Mouse (Mus musculus) embryonic fibroblast, embryonic 13.5 days (primary cell): ENCODE measurements around the gene Polk. TPM values are rescaled to one million over a fixed set of nuclear protein-coding genes. Genes with fewer than 3 reads are reported as not detected.

Experiments used
- H3K27ac ChIP-seq: 2 replicates; pipeline ENCODE4 v1.5.1; 2012; ENCODE audit warnings: low read length, control low read depth, inconsistent platforms; ENCODE audit not compliant: insufficient read depth
- H3K4me1 ChIP-seq: 2 replicates; pipeline ENCODE4 v1.6.1; 2011; ENCODE audit warnings: low read length; ENCODE audit not compliant: control insufficient read depth, insufficient read depth
- H3K4me3 ChIP-seq: 2 replicates; pipeline ENCODE4 v1.5.1; 2011; ENCODE audit warnings: mild to moderate bottlenecking, control low read depth, low read length; ENCODE audit not compliant: insufficient read depth
- CTCF ChIP-seq: IDR thresholded peaks from 2 replicates; pipeline ENCODE4 v1.5.1; 2011; ENCODE audit warnings: mild to moderate bottlenecking, control low read depth, low read length, moderate library complexity, borderline replicate concordance; ENCODE audit not compliant: insufficient read depth
- POLR2A ChIP-seq: IDR thresholded peaks from 2 replicates; pipeline ENCODE4 v1.6.1; 2011; ENCODE audit warnings: low read depth, mild to moderate bottlenecking, control low read depth, low read length, moderate library complexity
- polyA plus RNA-seq: library from polyadenylated mRNA; stranded (reverse); fragments of >200 nt; gene quantifications from 2 replicates; pipeline ENCODE4 v1.2.4, GENCODE M21; 2011; ENCODE audit warnings: low read depth; ENCODE audit not compliant: missing spikeins, insufficient read length

Polk gene
- polyA plus RNA-seq, 1 experiment, result 40.5 TPM

DNA sequence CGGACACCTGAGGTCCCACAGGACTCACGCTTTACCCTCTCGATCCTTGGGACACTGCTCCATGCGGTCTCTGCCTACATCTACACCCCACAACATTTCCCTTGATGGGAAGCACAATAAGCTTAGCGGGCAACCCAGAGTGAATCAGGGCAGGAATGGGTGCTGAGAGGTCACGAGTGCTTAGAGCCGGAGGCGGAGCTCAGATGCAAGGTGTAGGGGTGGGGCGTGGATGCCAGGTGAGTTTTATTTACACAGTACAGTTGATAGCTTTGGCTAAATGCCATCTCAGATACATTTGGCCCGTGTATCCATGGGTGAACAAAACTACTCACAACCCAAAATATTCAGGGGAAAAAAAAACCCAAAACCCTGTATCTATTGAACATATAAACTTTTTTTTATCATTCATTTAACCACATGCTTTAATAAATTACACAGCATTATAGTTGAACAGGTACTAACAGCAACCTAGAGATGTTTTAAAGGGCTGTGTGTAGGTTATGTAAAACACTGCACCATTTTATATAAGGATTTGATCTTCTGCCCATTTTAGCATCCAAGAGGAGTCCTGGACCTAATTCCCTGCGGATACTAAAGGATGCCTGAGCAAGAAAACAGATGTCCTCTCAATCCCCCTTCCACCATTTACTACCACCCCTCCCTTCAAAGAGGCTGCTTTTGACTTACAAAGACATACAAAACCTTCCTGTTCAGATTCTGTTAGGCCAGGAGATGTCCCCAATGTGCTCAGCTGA is 90.8 kb downstream of the Polk start:
- Histone ChIP-seq H3K4me3 (no peak overlapping the region), H3K27ac (no peak overlapping the region), H3K4me1 (no peaks in the 10 kb centered on the region)
- TF ChIP-seq CTCF, result no peak
- no peak for TF ChIP-seq POLR2A

DNA sequence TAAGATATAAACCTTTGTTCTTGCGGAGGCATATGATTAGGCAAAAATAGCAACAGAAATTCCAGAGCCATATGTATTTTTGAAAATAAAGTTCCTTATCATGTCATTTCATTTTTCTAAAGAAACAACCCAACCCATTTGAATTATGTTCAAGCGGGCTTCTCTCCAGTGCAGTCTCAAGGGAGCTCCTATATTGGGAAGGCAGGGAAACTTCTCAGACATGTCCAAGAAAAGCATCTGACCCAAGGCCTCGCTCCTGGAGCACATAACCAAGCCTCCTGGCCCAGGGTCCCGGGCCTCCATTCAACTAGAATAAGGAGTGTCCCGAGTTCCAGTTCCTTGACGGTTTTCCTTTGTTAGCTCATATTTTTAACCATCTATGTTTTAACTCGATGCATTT is 91.5 kb downstream of the Polk start:
- no peak for TF ChIP-seq CTCF
- no peak for TF ChIP-seq POLR2A
- H3K4me3 ChIP-seq, result no peak overlapping the region
- H3K27ac ChIP-seq, result no peak overlapping the region
- H3K4me1 ChIP-seq, result no peaks in the 10 kb centered on the region

DNA sequence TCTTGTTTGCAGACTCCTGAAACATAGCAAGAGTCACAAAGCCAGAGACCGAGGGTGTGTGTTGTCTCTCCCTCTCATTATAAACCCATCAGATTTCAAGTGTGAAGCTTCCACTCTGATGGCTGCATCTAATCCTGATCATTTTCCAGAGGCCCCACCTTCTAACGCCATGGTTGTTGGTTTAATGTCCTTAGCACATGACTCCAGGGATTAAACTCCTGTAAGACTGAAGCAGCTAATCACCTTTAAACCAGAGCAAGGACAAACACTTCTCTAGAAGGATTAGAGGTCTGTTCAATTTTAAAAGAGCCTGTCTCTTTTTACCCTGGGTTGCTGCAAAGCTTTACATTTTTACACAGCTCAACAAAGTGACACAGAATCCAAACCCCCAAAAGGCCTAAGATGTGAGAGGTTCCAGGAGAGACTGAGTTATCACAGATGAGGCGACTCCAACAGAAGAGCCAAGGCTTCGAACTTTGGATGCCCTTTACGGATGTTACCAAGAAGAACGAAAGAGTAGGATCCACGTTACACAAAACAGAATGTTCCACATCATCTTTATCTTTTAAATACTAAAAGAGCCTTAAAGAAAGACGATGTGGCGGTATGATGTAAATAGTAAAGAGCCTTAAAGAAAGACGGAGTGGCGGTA is 92.0 kb downstream of the Polk start:
- no peak overlapping the region for H3K4me3 ChIP-seq
- no peak overlapping the region for H3K27ac ChIP-seq
- TF ChIP-seq CTCF (no peak), POLR2A (no peak)
- H3K4me1 ChIP-seq, result no peaks in the 10 kb centered on the region

DNA sequence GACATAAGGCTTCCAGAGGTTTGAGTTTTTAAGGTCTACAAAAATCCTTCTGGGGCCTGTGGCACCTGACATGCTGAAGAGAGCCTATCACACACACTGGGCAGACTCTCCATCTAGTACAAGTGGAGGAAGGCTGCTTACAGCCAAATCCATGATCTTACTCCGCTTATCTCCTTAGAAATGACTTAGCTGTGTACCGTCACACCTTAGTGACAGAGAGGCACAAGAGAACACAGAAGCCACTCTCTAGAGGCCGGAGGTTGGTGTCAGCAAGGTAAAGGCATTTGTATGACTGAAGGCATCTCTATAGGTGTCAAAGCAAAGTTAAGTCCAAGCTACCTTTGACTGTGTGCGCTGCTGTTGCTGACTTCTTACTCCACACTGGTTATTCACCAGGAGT is 101.9 kb downstream of the Polk start:
- TF ChIP-seq CTCF, result no peak
- Histone ChIP-seq H3K4me1 (no peaks in the 10 kb centered on the region), H3K4me3 (no peak overlapping the region), H3K27ac (no peak overlapping the region)

DNA sequence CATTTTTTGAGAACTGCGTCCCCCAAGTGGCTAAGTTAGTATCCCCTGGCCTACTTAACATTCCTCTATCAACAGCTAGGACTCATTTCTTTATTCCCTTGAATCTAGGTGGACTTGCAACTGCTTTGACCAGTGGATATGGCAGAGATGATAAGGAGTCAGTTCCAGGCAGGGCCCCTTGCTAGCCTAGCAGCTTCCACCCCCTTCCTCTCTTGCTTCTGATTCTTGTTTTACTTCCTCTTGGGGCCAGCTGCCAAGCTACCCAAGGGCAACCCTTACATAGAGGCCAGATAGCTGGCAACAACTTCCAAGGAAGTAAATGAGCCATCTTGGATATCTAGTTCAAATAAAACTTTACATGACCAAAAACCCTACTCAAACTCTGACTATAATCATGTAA is 105.5 kb downstream of the Polk start:
- H3K27ac ChIP-seq, result no peak overlapping the region
- H3K4me3 ChIP-seq, result no peak overlapping the region
- H3K4me1 ChIP-seq, result no peaks in the 10 kb centered on the region
- TF ChIP-seq CTCF, result no peak
- TF ChIP-seq POLR2A, result no peak

DNA sequence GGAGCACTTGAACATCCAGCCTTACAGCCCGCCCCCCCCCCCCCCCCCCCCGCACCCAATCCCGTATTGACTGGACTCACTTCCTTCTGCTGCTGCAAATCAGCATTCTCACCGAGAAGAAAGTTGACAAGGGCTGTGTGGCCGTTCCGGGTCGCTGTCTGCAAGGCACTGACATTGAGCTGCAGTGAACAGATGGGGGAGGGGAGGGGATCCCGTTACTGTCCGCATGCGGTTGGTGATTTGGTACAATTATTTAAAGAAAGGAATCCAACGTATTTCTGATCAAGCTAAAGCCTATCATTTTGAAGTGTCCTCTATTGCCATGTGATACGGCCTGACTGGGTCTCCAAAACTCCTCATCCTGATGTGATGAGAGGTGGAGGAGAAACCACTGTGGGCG is 106.6 kb downstream of the Polk start:
- TF ChIP-seq CTCF (no peak), POLR2A (no peak)
- Histone ChIP-seq H3K27ac (no peak overlapping the region), H3K4me3 (no peak overlapping the region), H3K4me1 (no peaks in the 10 kb centered on the region)

DNA sequence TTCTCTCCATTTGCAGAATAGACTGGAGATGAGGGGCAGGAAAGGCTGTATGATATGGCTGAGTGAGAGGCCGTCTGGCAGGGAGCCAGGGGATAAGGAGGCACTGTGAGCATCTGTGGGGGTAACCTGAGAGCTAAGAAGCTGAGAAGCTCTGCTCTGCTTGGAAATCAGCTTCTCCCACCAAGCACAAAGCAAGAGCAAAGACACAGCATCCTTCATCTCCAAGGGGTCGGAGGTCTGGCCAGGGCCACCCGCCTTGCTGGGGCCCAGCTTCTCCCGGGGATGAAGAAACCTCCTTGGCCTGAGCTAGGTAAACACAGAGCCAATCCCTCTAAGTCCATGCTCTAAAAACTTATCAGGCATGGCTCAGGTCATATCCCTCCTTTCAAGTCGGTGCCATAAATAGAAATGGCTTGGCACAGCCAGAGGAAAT is 107.5 kb downstream of the Polk start:
- no peak overlapping the region for H3K4me3 ChIP-seq
- no peak for TF ChIP-seq POLR2A
- TF ChIP-seq CTCF, result no peak
- H3K4me1 ChIP-seq, result no peaks in the 10 kb centered on the region
- H3K27ac ChIP-seq, result no peak overlapping the region

DNA sequence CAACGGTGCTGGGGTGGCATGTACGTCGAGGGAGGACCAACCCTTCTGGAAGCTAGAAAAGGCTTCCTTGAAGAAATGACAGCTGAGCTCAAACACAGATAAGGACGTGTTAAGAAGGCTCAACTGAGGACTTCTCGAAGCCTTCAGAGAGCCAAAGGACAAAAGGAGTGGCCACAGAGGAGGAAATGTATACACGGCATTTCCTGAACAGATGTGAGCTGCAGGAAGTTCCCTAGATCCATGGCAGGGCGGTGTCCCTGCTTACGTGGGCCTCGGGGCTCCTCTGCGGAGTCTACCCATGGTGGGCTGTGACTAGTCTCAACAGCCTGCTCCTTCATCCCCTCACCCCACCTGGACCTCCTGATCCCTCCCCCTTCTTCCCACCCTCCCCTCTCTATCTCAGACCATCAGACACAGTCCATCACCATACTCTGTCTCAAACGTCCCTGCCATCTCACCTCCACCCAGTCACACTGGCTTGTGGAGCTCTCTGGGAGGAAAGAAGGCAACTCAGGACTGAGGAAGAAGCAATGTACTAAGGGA is 108.7 kb downstream of the Polk start:
- H3K4me3 ChIP-seq, result no peak overlapping the region
- no peaks in the 10 kb centered on the region for H3K4me1 ChIP-seq
- H3K27ac ChIP-seq, result no peak overlapping the region
- TF ChIP-seq POLR2A (no peak), CTCF (no peak)

DNA sequence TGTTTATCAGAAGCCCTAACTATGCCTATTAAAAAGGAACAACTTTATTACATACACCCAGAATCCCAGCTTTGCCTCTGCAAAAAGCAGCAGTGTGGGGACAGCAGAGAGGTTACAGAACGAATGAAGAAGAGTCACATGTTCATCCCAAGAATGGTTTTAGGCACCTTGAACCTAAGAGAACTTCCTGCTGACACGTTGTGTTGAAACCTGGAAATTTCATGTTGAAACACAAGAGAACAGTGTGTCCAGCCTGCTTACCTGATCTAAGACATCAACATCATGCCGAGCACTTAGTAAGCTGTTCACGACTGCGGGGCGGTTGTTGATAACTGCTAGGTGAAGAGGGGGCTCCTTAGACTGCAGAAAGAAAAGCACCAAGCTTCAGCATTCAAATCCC is 109.3 kb downstream of the Polk start:
- H3K4me1 ChIP-seq, result no peaks in the 10 kb centered on the region
- no peak overlapping the region for H3K27ac ChIP-seq
- H3K4me3 ChIP-seq, result no peak overlapping the region
- TF ChIP-seq POLR2A (no peak), CTCF (no peak)

DNA sequence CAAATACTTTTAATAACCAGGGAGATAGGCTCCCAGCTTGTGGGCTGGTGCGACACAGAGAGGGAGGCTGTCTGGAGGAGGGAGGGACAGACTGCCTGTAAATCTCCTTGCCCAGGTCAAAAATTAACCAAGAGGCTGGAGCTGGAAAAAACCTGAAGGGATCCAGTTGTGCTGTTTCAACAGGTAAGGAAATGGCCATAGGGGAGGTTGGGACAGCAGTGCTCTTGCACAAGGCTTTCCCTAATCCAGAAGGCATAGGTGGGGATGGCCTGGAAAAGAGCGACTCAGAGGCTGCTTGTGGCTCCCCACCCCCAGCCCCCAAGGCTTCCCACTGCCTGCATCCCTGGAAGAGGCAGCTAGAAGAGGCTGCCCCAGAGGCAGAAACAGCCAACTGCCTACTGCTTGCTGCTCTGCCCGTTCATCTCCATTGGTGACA is 110.0 kb downstream of the Polk start:
- TF ChIP-seq CTCF, result no peak
- TF ChIP-seq POLR2A, result no peak
- no peaks in the 10 kb centered on the region for H3K4me1 ChIP-seq
- H3K4me3 ChIP-seq, result no peak overlapping the region
- no peak overlapping the region for H3K27ac ChIP-seq

DNA sequence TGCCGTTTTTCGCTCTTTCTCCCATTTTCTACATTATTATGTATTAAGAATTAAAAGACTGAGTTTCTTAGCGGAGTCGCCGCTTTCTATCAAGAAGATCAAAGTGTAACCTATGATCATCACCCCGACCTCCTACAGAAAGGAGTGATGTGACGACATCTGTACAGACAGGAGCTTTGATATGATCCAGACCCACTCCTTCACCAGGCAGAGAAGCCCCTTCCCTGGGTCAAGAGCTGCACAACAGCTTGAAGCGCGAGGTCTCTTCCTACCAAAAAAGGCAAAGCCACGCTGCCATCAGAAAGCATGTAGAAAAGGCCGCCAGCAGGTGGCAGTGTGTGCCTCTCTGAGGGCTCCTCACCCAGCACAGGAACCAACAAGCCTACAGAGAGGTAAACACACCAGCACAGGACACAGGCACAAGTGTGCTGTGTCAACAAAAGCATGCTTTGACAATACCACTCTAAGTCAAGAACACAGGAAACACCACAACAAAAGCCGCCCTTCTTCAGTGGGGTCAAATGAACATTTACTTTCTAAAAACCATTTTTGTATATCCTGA is 110.7 kb downstream of the Polk start:
- Histone ChIP-seq H3K27ac (no peak overlapping the region), H3K4me1 (no peaks in the 10 kb centered on the region), H3K4me3 (no peak overlapping the region)
- TF ChIP-seq POLR2A (no peak), CTCF (peak; percentile 80)

Other genes starting within 250 kb of the Polk start
- gene Poc5, start 154.3 kb downstream of the Polk start, polyA plus RNA-seq, result 15.4 and 16.3 TPM in 2 replicates
- gene Ankdd1b, start 71.4 kb downstream of the Polk start, polyA plus RNA-seq, result not detected in 2 replicates
- not detected in 2 replicates for gene Gm17622, start 51.8 kb downstream of the Polk start, polyA plus RNA-seq
- gene Col4a3bp, start within 50 bp of the Polk start, polyA plus RNA-seq, result 55.9 and 57.0 TPM in 2 replicates
- 110 and 127 TPM in 2 replicates for gene Hmgcr, start 128.4 kb upstream of the Polk start, polyA plus RNA-seq
- not detected in 2 replicates for gene Ankrd31, start 205.7 kb upstream of the Polk start, polyA plus RNA-seq